Mouse (Mus musculus): ENCODE measurements around the gene Pex11g. TPM values are rescaled to one million over a fixed set of nuclear protein-coding genes. Genes with fewer than 3 reads are reported as not detected.
A peak's percentile ranks its signal among the peaks of the same experiment; 100 is the strongest.

Pex11g gene
- total RNA-seq (2015; ENCODE audit: low replicate concordance) (0.72 TPM in 1 of 2 replicates, not detected in the other), total RNA-seq (2017; ENCODE audit: low replicate concordance) (not detected in 2 replicates)

DNA sequence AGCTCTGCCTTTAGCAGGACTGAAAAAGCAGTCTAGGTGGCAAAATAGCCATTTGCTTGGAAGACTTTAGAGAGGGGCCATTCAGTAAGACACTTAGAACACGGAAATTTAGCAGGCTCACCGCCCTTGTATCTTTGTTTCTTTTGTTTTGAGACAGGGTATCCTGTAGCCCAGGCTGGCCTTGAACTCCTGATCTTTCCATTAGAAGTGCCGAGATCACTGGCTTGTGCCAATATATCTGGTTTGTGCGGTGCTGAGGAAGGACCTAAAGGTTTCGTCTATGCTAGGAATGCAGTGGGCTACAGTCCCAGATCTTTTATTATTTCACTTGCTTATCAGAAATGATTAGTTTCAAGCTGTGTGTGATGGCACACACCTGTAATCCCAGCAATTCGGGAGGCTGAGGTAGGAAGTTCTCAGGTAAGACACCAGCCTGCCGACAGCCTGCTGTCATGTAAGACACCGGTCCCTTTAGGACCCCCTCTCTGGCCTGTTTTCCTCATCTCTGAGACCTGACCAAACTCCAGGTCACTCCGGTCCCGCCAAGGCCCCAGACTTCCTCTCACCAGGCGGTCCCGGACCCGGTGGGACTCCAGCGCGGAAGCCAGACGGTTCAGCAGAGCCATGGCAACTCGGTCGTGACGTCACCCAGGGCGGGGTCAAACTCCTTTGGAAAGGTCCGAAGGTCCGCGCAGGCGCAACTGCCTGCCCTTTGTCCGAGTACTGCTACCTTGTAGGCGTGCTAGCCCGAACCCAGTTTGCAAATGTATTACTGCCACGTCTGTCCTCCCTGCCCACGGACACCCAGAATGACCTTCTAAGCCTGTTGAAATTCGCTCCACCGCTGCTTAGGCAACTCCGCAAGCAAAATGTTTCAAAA is at the start of gene Pex11g:
Pex11g (minus strand) TSS at position 675 of the 880 bp plus-strand sequence.
- peak; percentile 95 for ATAC-seq (replicated peaks; ENCODE audit: low FRiP score, poor library complexity, severe bottlenecking)

DNA sequence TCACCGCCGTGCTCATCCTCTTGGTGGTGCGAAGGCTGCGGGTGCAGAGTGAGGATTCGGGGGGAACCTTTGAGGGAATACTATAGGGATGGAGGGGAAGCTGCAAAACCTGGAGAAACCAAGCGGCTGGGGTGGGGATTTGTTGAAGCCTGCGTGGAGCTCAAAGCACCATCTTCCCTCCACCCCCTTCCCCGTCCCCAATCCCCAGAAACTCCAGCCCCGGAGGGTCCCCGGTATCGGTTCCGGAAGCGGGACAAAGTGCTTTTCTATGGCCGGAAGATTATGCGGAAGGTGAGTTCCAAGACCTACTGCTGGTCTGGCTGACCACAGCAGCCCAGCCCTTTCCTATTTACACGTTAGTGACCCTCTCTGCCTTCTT is 49.6 kb upstream of the Pex11g start:
- no peak for ATAC-seq (replicated peaks; ENCODE audit: low FRiP score, poor library complexity, severe bottlenecking)

DNA sequence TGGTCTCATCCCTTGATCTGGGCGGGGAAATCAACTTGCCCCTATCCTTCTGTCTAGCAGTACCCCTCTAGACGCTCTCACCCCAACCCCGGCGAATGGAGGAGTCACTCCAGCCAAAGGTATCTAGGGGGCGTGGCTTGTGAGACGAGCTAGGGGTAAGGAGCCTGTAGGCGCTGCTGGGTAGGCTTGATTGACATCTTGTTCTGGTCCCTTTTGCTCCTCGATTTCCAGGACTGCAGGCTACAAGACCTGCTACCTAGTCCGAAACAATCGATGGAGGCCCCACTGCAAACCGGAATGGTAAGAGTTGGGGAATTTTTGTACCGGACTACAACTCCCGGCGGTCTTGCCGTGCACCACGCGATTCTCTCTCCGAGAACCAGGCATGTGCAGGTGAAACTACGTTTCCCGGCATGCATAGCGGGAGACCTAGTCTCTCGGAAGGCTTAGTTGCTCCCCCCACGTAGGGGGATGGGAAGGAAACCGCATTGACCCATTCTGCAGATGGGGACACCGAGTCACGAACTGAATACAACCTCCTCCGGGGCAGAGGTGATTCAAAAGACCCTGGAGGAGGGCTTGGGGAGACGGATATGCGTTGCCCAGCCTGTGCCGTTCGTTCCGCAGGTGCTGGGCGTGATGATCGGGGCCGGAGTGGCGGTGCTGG is 49.1 kb upstream of the Pex11g start:
- peak; percentile 81 for ATAC-seq (replicated peaks; ENCODE audit: low FRiP score, poor library complexity, severe bottlenecking)

DNA sequence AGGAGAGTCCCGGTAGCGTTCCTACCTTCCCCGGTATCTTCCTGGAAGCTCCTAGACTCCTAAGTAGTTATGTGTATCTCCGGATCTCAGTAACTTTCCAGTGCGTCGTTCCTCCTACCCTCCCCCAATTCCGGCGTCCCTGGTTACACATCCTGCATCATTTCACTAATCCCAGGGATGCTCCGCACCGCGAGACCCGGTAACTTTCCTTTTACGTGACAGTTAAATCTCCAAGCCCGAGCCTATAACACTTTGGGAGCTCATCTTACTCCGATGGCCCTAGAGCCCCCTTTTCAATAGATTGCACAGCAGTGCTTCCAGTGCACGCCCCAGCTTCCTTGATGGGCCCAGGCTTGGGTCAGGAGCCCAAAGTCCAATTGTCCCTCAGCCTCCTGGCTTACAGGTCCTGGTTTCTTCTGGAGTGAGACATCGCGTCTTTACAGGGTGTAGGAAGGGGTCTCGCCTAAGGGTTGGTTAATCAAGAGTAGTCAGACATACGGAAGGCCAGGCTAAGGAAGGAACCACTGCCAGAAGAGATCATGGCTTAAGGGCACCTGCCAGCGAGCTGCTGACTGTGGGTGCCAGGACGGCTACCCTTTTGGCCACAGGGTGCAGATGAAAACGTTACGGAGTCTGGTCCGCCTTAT is 48.4 kb upstream of the Pex11g start:
- ATAC-seq (replicated peaks; ENCODE audit: low FRiP score, poor library complexity, severe bottlenecking), result peak; percentile 48

DNA sequence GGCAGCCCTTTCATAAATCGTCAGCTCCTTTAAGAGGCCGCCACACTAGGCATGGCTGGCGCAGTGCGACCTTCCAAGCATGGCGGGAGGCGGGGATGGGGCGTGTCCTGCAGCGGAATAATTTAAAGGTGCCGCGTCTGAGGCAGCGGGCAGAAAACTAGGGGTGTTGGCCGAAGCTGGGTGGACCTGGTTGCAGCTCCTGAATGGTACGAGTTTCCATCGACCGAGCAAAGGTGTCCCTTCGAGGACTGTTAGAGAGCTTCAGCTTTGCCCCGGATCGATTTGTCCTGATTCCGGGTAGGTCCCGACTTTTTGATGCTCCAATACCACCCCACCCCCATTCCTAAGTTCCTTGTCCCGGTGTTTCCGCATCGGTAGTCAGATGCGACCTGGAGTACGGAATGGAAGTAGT is 47.8 kb upstream of the Pex11g start, which contains the start of gene Pnpla6:
Pnpla6 (plus strand) TSS at position 125 of the 412 bp plus-strand sequence.
- ATAC-seq (replicated peaks; ENCODE audit: low FRiP score, poor library complexity, severe bottlenecking), result peak; percentile 75

DNA sequence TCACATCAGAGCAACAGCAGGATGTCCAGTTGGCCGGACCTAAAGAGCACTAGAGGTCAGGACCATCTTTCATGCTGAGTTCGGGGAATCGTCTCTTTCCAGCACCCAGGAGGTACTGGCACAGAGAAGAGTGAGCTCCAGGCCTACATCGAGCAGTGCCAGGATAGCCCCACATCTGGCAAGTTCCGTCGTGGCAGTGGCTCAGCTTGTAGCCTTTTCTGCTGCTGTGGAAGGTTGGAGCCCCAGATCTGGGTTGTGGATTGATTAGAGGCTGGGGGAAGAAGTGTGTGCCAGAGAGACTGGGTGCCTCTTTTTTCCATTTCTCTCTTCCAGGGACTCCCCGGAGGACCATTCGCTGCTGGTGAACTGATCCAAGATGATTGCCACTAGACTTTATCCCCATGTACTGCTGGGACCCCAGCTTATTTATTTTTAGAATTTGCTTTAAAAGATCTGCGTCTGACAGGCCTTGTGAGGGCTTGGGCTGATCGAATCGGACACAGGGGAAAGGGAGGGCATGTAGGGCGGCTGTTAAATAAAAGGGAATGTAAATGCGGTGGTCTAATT is 47.3 kb upstream of the Pex11g start:
- no peak for ATAC-seq (replicated peaks; ENCODE audit: low FRiP score, poor library complexity, severe bottlenecking)

DNA sequence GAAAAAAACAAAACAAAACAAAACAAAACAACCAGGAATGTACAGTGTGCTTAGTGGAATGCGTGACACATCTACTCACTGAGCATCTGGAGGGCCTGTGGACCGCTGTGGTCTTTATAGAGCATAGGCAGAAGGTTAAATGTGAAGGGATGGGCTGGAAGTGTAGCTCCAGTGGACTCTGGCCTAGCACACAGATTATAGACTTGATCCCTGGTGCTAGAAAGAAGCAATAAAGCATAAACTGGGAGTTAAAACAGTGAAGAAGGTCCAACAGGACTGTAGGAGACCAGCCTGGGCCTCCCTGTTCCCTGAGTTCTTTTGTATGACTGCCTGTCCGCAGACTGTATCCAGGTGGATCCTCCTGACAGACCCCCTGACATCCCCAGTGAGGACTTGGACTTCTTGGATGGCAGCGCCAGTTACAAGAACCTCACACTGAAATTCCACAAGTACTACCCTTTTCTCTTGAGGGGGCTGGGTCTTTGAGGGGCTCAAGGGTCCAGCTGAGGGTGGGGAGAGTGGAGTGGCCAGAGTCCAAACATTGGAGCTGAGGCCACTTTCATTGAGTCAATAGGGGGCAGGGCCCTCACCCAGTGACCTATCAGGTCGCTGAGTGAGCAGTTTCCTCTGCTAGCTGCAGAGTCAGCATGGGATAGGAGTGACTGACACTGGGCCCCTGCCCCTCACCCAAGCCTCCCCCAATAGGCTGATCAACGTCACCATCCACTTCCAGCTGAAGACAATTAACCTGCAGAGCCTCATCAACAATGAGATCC is 40.7 kb upstream of the Pex11g start:
- no peak for ATAC-seq (replicated peaks; ENCODE audit: low FRiP score, poor library complexity, severe bottlenecking)

DNA sequence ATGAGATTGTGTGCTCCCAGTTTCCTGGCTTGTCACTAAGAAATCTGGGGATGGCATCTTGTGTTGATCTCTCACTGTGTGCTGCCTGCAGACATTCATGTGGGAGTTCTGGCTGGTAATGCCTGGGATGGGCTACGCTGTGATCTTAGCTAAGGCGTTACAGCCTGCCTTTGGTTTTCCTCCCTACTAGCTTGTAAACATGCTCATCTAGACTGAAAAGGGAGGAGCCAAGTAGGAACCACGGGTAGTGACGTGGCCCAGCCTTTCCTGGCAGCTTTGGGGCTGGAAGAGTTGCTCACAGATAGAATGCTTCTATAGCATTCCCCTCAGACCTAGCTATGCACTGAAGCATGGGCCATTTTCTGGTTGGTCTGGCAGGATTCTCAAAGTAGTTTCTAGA is 34.7 kb upstream of the Pex11g start:
- ATAC-seq (replicated peaks; ENCODE audit: low FRiP score, poor library complexity, severe bottlenecking), result 0 out of 2 replicates have a peak, but pooled peaks have one; percentile 35

DNA sequence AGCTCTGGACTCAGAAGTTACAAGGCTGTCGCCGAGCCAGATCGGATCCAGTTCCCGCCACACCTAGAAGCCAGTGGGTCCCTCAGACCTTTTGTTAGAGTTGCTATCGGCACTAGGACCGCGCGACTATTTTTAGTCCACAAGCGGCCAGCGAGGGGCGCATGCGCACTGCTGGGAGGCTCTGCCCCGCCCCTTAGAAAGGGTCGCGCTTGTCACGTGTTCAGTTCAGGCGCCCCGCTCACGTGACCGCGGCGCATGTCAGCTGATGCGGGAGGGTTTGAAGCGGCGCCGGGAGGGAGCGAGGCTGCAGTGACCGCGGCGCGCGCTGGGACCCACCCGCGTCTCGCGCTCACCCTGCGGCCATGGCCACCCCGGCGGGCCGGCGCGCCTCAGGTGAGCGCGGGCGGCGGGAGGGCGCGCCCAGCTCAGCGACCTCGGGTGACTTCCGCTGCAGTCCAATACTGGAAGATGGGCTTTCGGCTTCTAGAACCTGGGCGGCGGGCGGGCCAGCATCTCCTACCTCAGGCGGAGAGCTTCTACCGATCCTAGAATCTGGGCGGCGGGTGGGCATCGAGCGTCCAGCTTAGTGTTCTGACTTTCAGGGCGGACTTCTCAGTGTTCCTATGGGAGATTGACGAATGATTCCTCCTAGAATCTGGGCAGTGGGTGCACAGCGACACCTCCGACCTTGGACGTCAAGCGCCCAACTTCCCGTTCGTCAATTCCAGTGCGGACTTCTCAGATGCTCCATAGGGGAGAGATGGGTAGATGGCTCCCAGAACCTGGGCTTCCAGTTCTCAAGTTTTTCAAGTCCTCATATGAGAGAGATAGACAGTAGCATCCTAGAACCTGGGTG is 33.0 kb upstream of the Pex11g start, which contains the start of gene Mcoln1:
Mcoln1 (plus strand) TSS at position 223 of the 856 bp plus-strand sequence.
- peak; percentile 88 for ATAC-seq (replicated peaks; ENCODE audit: low FRiP score, poor library complexity, severe bottlenecking)

DNA sequence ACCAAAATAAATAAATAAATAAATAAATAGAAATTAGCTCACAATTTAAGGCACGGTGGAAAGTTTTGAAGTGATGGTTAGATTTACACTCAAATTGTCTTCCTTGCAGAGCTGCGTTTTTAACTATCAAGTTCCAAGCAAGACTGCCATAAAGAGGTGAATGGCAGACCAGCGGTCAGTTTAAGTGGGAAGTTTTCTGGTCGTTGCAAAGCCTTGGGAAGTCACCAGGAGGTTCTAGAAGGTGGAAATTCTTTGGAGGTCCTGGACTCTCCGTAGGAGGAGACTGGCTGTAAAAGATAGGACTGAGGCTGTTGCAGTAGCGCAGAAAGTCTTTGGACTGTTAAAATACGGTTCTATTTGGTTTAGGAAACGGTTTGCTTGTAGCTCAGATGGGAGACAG is 32.3 kb upstream of the Pex11g start:
- no peak for ATAC-seq (replicated peaks; ENCODE audit: low FRiP score, poor library complexity, severe bottlenecking)

DNA sequence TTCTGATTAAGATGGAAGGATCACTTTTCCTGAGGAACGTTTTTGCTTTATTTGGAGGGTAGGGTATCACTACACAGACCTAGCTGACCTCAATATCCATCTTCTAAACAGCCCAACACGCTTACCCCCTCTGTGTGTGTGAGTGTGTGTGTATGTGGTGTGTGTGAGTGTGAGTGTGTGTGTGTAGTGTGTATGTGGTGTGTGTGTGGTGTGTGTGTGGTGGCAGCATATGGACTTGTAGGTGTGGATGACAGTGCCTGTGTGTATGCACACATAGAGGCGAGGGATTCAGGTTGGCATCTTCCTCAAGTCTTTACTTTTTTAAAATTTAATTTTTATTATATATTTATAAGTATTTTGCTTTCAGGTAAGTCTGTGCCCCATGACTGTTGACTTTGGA is 31.1 kb upstream of the Pex11g start:
- ATAC-seq (replicated peaks; ENCODE audit: low FRiP score, poor library complexity, severe bottlenecking), result no peak

DNA sequence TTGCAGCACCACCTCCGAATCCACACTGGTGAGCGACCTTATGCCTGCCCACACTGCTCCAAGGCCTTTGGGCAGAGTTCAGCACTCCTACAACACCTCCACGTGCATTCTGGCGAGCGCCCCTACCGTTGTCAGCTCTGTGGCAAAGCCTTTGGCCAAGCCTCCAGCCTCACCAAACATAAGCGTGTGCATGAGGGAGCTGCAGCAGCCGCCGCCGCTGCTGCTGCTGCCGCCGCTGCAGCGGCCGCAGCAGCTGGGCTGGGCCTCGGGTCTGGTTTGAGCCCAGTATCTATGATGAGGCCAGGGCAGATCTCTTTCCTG is 28.9 kb upstream of the Pex11g start:
- no peak for ATAC-seq (replicated peaks; ENCODE audit: low FRiP score, poor library complexity, severe bottlenecking)

DNA sequence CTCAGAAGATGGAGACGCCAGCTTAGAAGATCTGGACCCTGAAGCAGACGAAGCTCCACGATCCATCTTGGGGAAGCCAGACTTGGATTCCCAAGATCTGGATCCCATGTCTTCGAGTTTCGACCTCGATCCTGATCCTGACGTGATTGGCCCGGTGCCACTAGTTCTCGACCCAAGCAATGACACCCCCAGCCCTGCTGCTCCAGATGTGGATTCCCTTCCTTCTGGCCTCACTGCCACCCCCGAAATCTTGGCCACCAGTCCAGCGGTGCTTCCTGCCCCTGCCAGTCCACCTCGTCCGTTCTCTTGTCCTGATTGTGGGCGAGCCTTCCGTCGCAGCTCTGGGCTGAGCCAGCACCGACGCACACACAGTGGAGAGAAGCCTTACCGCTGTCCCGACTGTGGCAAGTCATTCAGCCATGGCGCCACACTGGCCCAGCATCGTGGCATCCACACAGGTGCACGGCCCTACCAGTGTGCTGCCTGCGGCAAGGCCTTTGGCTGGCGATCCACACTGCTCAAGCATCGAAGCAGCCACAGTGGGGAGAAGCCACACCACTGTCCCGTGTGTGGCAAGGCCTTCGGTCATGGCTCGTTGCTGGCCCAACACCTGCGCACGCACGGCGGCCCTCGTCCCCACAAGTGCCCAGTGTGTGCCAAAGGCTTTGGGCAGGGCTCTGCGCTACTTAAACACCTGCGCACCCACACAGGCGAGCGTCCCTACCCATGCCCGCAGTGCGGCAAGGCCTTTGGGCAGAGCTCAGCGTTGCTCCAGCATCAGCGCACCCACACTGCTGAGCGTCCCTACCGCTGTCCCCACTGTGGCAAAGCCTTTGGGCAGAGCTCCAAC is 28.3 kb upstream of the Pex11g start:
- ATAC-seq (replicated peaks; ENCODE audit: low FRiP score, poor library complexity, severe bottlenecking), result no peak

DNA sequence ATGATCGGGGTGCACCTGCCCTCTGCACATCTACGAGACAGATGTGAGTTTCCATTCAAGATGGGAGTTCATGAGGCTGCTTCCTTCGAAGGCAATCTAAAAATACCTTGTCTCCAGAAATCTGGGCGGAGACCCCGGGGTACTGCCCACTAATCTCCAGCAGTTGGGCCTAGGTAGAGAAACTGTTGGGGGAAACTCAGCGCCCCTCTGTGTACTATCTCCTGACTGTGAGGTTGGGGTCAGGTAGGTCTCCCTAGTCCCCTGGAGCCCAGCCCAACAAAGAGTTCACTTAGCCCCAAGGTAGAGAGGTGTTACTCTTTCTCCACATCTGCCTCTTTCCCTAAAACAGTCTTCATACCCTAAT is 26.3 kb upstream of the Pex11g start:
- no peak for ATAC-seq (replicated peaks; ENCODE audit: low FRiP score, poor library complexity, severe bottlenecking)

DNA sequence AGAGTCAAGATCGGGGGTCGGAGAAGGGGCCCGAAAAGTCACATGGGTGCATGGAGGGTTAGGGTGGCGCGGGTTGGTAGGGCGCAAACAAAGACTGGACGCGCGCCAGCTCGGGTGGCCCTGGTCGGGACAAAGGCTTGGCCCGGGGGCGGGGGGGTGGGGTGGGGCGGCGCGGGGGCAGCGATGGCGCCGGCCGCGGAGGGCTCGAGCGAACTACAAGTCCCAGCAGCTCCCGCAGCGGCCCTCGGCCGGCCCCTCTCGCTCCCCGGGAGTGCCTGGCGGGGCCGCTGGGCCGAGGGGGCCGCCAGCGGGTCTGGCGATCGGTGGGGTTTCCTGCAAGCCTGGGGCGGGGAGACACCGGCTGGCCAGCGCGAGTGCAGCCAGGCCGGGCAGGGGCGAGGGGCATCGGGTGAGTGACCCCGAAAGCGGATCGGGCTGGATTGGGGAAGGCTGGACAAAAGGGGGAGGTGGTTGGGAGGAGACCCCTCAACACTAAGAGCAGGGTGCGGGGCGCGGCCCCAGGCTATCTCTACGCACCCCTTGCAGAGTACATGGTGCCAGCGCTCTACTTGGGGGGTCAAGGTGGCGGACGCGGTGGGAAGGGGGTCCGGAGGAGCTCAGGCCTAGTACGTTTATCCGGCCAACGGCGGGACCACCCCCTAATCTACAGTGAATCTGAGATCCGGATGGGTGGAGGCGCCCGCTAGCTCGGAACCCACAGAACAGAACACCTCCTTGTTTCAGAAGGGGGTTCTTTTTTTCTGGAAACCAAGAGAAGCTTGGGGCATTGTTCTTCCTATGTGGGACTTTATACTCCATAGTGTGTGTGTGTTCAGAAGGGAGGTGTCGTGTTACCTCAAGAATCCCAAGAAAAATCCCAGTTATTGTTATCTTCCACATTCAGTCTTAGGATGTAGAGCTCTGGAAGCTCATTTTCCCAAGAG is 25.7 kb upstream of the Pex11g start, which contains the start of gene Zfp358:
Zfp358 (plus strand) TSS at position 238 of the 944 bp plus-strand sequence.
- ATAC-seq (replicated peaks; ENCODE audit: low FRiP score, poor library complexity, severe bottlenecking), result no peak

DNA sequence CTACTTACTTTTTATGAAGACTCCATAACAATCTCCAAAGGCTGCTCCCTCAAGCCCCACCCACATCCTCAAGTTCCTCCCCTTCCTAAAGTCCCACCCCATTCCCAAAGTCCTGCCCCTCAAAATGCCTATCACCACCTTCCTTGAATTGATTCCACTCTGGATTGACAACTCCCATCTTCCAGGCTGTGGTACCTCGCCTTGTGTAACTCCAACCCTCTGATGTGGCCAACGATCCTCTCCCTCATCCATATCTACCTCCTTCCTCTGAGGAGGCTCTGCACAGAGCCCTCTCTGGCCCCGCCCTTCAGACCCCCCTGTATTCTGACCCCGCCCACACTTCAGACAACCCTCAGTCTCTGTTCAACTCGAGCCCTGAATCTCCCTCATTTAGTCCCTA is 17.7 kb upstream of the Pex11g start:
- no peak for ATAC-seq (replicated peaks; ENCODE audit: low FRiP score, poor library complexity, severe bottlenecking)

DNA sequence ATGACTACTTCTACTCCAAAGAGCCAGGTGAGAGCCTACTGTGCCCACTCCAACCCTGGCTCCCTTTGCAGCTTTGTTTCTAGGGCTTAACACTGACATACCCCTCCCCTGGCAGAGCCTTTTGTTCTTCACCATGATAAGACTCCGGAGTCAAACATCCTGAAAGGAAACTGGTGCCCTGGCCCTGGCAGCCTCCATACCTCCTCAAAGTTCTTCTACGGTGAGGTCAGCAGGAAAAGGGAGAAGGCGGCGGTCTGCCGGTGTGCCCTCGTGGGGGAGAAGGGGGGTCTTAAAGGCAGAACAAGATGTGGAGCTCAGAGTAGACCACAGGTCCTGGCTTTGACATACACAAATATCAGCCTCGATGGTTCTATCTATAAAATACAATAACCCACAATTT is 16.1 kb upstream of the Pex11g start:
- no peak for ATAC-seq (replicated peaks; ENCODE audit: low FRiP score, poor library complexity, severe bottlenecking)
